ENCODE assay signal across 10 mouse cellular contexts in the genomic region with DNA sequence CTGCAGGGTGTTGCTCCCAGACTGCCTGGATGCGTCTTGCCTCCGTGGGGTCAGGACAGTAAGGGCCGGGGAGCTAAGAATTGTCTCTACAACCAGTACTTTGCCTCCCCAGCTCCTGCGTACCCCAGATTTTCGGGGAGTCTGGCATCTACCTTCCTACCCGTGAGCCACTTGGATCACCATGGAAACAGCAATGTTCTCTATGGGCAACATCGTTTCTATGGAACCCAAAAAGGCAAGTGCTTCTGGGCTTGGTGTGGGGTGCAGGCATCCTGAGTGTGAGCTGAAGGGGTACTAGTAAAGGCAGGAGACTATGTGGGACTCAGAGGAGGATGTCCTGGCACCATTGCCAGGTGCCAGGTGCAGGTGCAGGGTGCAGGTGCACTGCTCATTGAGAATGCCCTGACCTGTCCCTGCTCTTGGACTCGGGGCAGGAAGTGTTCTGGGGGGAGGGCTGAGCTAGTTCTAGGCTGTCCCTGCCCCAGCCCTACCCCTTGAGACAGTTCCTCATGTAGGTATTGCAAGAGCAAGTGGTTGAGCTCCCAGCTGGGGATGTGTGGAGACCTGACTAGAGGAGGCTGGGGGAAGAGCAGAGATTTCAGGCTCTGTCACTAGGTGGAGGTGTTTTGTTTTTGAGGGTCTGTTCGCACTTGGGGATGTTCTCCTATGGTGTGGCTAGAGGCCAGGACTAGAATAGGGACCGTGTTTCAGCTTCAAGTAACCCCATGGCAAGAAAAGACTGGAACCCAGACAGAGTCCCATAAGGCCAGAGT. TPM values are rescaled to one million over a fixed set of nuclear protein-coding genes. Genes with fewer than 3 reads are reported as not detected.
DNase-seq lines count a peak whose midpoint lies in the region; ATAC-seq lines count a peak whose summit lies in the region.
"Had no signal": no experiment of that assay in that cellular context is flagged by ENCODE, and none has a peak within 500 bp of the region (broad histone marks: within the 10 kb centered on the region; RNA-seq: fewer than 3 reads in every experiment).

No protein-coding gene starts in this region.

- H3K9ac ChIP-seq in forebrain, embryonic 15.5 days (replicated peaks), result no peak overlapping the region
- no peak overlapping the region for H3K9ac ChIP-seq in midbrain, embryonic 12.5 days (replicated peaks)

- H3K27me3 ChIP-seq in forebrain, embryonic 15.5 days, result peaks cover 6% of the 10 kb centered on the region; the same call in 1 of the 2 replicates
- no peaks in the 10 kb centered on the region for H3K27me3 ChIP-seq in midbrain, embryonic 12.5 days
- H3K27me3 ChIP-seq: liver, embryonic 13.5 days had no signal

- H3K4me3 ChIP-seq in forebrain, embryonic 15.5 days, result no peak overlapping the region
- H3K4me3 ChIP-seq in midbrain, embryonic 12.5 days, result no peak overlapping the region
- H3K4me3 ChIP-seq: erythroblast, embryonic 14.5 days; liver, embryonic 13.5 days had no signal

- peaks cover 56% of the 10 kb centered on the region for H3K4me1 ChIP-seq in forebrain, embryonic 15.5 days
- peaks cover 61% of the 10 kb centered on the region for H3K4me1 ChIP-seq in midbrain, embryonic 12.5 days

- H3K4me2 ChIP-seq in forebrain, embryonic 15.5 days (replicated peaks), result no peak overlapping the region
- H3K4me2 ChIP-seq in midbrain, embryonic 12.5 days (replicated peaks), result no peak overlapping the region
- H3K4me2 ChIP-seq: liver, embryonic 13.5 days had no signal

- DNase-seq in right cerebral cortex, postnatal 10 days (ENCODE audit: low spot score in 2 of 2), result peak; percentile 73 to 83
- DNase-seq in right cerebral cortex, postnatal 4 days, result no peak
- no peak for DNase-seq in adrenal gland, adult (ENCODE audit: inconsistent age in 2 of 2, low spot score in 1 of 2)
- DNase-seq in kidney, postnatal 4 days, result no peak
- DNase-seq in heart, postnatal 36 days, result no peak
- DNase-seq: heart, postnatal 14 days; liver, embryonic 13.5 days had no signal

- peaks cover 25% of the 10 kb centered on the region for H3K36me3 ChIP-seq in forebrain, embryonic 15.5 days
- H3K36me3 ChIP-seq in midbrain, embryonic 12.5 days, result peaks cover 78% of the 10 kb centered on the region

- no peak for ATAC-seq in forebrain, embryonic 15.5 days (replicated peaks)
- ATAC-seq in midbrain, embryonic 12.5 days (ENCODE audit: low FRiP score, low read depth), result no peak

- intact Hi-C loops in heart, postnatal 36 days (cut with DNase I), result no loop called here

- H3K9me3 ChIP-seq in forebrain, embryonic 15.5 days, result no peaks in the 10 kb centered on the region
- H3K9me3 ChIP-seq in midbrain, embryonic 12.5 days, result no peaks in the 10 kb centered on the region
- H3K9me3 ChIP-seq: liver, embryonic 13.5 days had no signal

- H3K27ac ChIP-seq in forebrain, embryonic 15.5 days (replicated peaks), result 0 out of 2 replicates have a peak overlapping the region, but pooled peaks have one; percentile 13
- peak overlapping the region; percentile 60 for H3K27ac ChIP-seq in midbrain, embryonic 12.5 days (replicated peaks)

- WGBS in forebrain, embryonic 15.5 days, result 59% methylated on average over 10 of the region's 10 CpGs
- 76% methylated on average over 10 of the region's 10 CpGs for WGBS in midbrain, embryonic 12.5 days

RNA-seq across cellular contexts. Expression of a gene that starts 35.6 kb away (rescaled TPM):
- 15.4 and 16.1 TPM in 2 replicates for polyA plus RNA-seq in forebrain, embryonic 15.5 days (2015; fragmentation: Nextera tagmentation; extraction: Ambion mirVana)
- 25.1 and 26.1 TPM in 2 replicates for polyA plus RNA-seq in midbrain, embryonic 12.5 days (2016; fragmentation: Nextera tagmentation; extraction: Ambion mirVana)
- 10 to 100 TPM in 1 of 2 experiments, 1 to 10 TPM in 1; 8.5 to 11.2 TPM for total RNA-seq in heart, postnatal 36 days (2021)

Comparison
In these comparisons a context has a peak if more than half of its experiments do, and no peak if none do; other contexts are left out.
1. DNase-seq: peak in right cerebral cortex, postnatal 10 days (2 of 2); none in right cerebral cortex, postnatal 4 days (single experiment), adrenal gland, adult (0 of 2), kidney, postnatal 4 days (0 of 2) and heart, postnatal 36 days (0 of 2).